Mouse (Mus musculus) midbrain, embryonic 11.5 days (tissue): ENCODE results near the gene Col1a2. TPM values are rescaled to one million over a fixed set of nuclear protein-coding genes. Genes with fewer than 3 reads are reported as not detected.

Experiments used
- ATAC-seq: fragments of 200-750 bp; cut with Nextera tagmentation; 2 replicates; pipeline ENCODE4 v1.8.0; 2017; ENCODE audit warnings: moderate TSS enrichment, moderate library complexity; ENCODE audit not compliant: low FRiP score
- DNase-seq: peaks from one replicate; pipeline ENCODE4 v3.0.0; 2015; ENCODE audit warnings: low spot score; ENCODE audit errors: missing footprints
- H3K27ac ChIP-seq: fragments of 300-500 bp; sonication (generic); 2 replicates; pipeline ENCODE4 v1.5.1; 2014; ENCODE audit warnings: low read depth, low read length
- H3K27me3 ChIP-seq: fragments of 300-500 bp; sonication (generic); 2 replicates; pipeline ENCODE4 v1.6.1; 2014; ENCODE audit warnings: mild to moderate bottlenecking, low read length, moderate library complexity, mixed read lengths; ENCODE audit not compliant: control insufficient read depth, insufficient read depth
- H3K36me3 ChIP-seq: fragments of 300-500 bp; sonication (generic); 2 replicates; pipeline ENCODE4 v1.6.1; 2014; ENCODE audit warnings: mild to moderate bottlenecking, low read length, moderate library complexity, mixed read lengths; ENCODE audit not compliant: control insufficient read depth, insufficient read depth
- H3K4me1 ChIP-seq: fragments of 300-500 bp; sonication (generic); 2 replicates; pipeline ENCODE4 v1.6.1; 2014; ENCODE audit warnings: low read length; ENCODE audit not compliant: control insufficient read depth, insufficient read depth
- H3K4me2 ChIP-seq: fragments of 300-500 bp; sonication (generic); 2 replicates; pipeline ENCODE4 v1.6.1; 2014; ENCODE audit warnings: mild to moderate bottlenecking, moderate library complexity
- H3K4me3 ChIP-seq: fragments of 300-500 bp; sonication (generic); 2 replicates; pipeline ENCODE4 v1.5.1; 2014; ENCODE audit warnings: low read depth, low read length
- H3K9ac ChIP-seq: fragments of 300-500 bp; sonication (generic); 2 replicates; pipeline ENCODE4 v1.6.1; 2014; ENCODE audit warnings: low read length
- H3K9me3 ChIP-seq: fragments of 300-500 bp; sonication (generic); 2 replicates; pipeline ENCODE4 v1.6.1; 2016; ENCODE audit warnings: low read length; ENCODE audit not compliant: control insufficient read depth
- WGBS: fragments of 180-500 bp; shearing (Covaris S2); extraction: QIAGEN DNeasy Blood & Tissue Kit; methylation state at CpG from one replicate; pipeline ENCODE4 v1.1.7; 2014; 5-methylcytosine and 5-hydroxymethylcytosine counted together
- polyA plus RNA-seq: library from polyadenylated mRNA; unstranded; fragments of >200 nt; fragmentation: Nextera tagmentation; extraction: Ambion mirVana; gene quantifications from 2 replicates; pipeline ENCODE4 v1.2.1, GENCODE M21; 2014

Col1a2 gene
- polyA plus RNA-seq, 1 experiment from 2014 or later, result 144 TPM

GRCm38 (mm10) chr6:4506791-4507190 lies 2.2 kb downstream of the Col1a2 start:
- 77% methylated on average over 5 of the region's 5 CpGs for WGBS
- Histone ChIP-seq H3K4me1 (peaks cover 11% of the 10 kb centered on the region), H3K9ac (no peak overlapping the region), H3K4me3 (no peak overlapping the region; the same call in 1 of the 2 replicates), H3K36me3 (no peaks in the 10 kb centered on the region), H3K4me2 (no peak overlapping the region), H3K9me3 (no peaks in the 10 kb centered on the region), H3K27ac (no peak overlapping the region), H3K27me3 (peaks cover 5% of the 10 kb centered on the region; the same call in 1 of the 2 replicates)
- DNase-seq, result no peak
- ATAC-seq, result no peak

GRCm38 (mm10) chr6:4507323-4507722 lies 2.7 kb downstream of the Col1a2 start:
- no peaks in the 10 kb centered on the region for H3K36me3 ChIP-seq
- no peak overlapping the region for H3K4me3 ChIP-seq
- H3K4me2 ChIP-seq, result no peak overlapping the region
- 86% methylated on average over 1 of the region's 1 CpGs for WGBS
- H3K4me1 ChIP-seq, result peaks cover 11% of the 10 kb centered on the region
- H3K9me3 ChIP-seq, result no peaks in the 10 kb centered on the region
- no peak overlapping the region for H3K9ac ChIP-seq
- ATAC-seq, result no peak
- no peak overlapping the region for H3K27ac ChIP-seq
- peaks cover 5% of the 10 kb centered on the region; the same call in 1 of the 2 replicates for H3K27me3 ChIP-seq
- DNase-seq, result no peak

GRCm38 (mm10) chr6:4508279-4508678 lies 3.7 kb downstream of the Col1a2 start:
- Histone ChIP-seq H3K27me3 (peaks cover 5% of the 10 kb centered on the region; the same call in 1 of the 2 replicates), H3K9me3 (no peaks in the 10 kb centered on the region), H3K36me3 (no peaks in the 10 kb centered on the region), H3K4me3 (no peak overlapping the region), H3K4me2 (no peak overlapping the region), H3K27ac (no peak overlapping the region), H3K9ac (no peak overlapping the region), H3K4me1 (peaks cover 11% of the 10 kb centered on the region)
- ATAC-seq, result no peak
- 88% methylated on average over 4 of the region's 4 CpGs for WGBS
- DNase-seq, result no peak

- no peak for ATAC-seq
- H3K4me2 ChIP-seq, result no peak overlapping the region
- no peaks in the 10 kb centered on the region for H3K36me3 ChIP-seq
- no peak overlapping the region for H3K27ac ChIP-seq
- WGBS, result 84% methylated on average over 4 of the region's 4 CpGs
- H3K27me3 ChIP-seq, result peaks cover 5% of the 10 kb centered on the region; the same call in 1 of the 2 replicates
- no peaks in the 10 kb centered on the region for H3K9me3 ChIP-seq
- no peak overlapping the region for H3K4me3 ChIP-seq
- DNase-seq, result no peak
- H3K9ac ChIP-seq, result no peak overlapping the region
- peaks cover 11% of the 10 kb centered on the region for H3K4me1 ChIP-seq
These were observed 4.8 kb downstream of the Col1a2 start for GRCm38 (mm10) chr6:4509395-4509794.

GRCm38 (mm10) chr6:4514671-4515070 lies 10.1 kb downstream of the Col1a2 start:
- Histone ChIP-seq H3K4me3 (no peak overlapping the region), H3K27me3 (no peaks in the 10 kb centered on the region), H3K9ac (no peak overlapping the region), H3K9me3 (no peaks in the 10 kb centered on the region), H3K4me1 (no peaks in the 10 kb centered on the region), H3K36me3 (no peaks in the 10 kb centered on the region), H3K27ac (no peak overlapping the region), H3K4me2 (no peak overlapping the region)
- ATAC-seq, result no peak
- 90% methylated on average over 2 of the region's 2 CpGs for WGBS
- DNase-seq, result no peak

- no peak overlapping the region for H3K27ac ChIP-seq
- no peak overlapping the region for H3K4me2 ChIP-seq
- no peak for DNase-seq
- H3K36me3 ChIP-seq, result no peaks in the 10 kb centered on the region
- ATAC-seq, result no peak
- H3K27me3 ChIP-seq, result no peaks in the 10 kb centered on the region
- no peak overlapping the region for H3K4me3 ChIP-seq
- no peaks in the 10 kb centered on the region for H3K4me1 ChIP-seq
- no peak overlapping the region for H3K9ac ChIP-seq
- WGBS, result 89% methylated on average over 3 of the region's 3 CpGs
- no peaks in the 10 kb centered on the region for H3K9me3 ChIP-seq
These were observed 16.4 kb downstream of the Col1a2 start for GRCm38 (mm10) chr6:4521031-4521430.

GRCm38 (mm10) chr6:4528439-4528838 lies 23.8 kb downstream of the Col1a2 start:
- H3K9ac ChIP-seq, result no peak overlapping the region
- no peak overlapping the region for H3K27ac ChIP-seq
- no peaks in the 10 kb centered on the region for H3K4me1 ChIP-seq
- H3K4me2 ChIP-seq, result no peak overlapping the region
- H3K4me3 ChIP-seq, result no peak overlapping the region
- DNase-seq (no peak), ATAC-seq (no peak)
- H3K36me3 ChIP-seq, result no peaks in the 10 kb centered on the region
- H3K9me3 ChIP-seq, result no peaks in the 10 kb centered on the region
- 91% methylated on average over 7 of the region's 7 CpGs for WGBS
- H3K27me3 ChIP-seq, result no peaks in the 10 kb centered on the region

GRCm38 (mm10) chr6:4530986-4531385 lies 26.4 kb downstream of the Col1a2 start:
- Histone ChIP-seq H3K4me1 (no peaks in the 10 kb centered on the region), H3K36me3 (no peaks in the 10 kb centered on the region), H3K27ac (no peak overlapping the region), H3K4me3 (no peak overlapping the region), H3K9ac (no peak overlapping the region), H3K4me2 (no peak overlapping the region), H3K9me3 (no peaks in the 10 kb centered on the region), H3K27me3 (no peaks in the 10 kb centered on the region)
- ATAC-seq (no peak), DNase-seq (no peak)
- WGBS, result 84% methylated on average over 4 of the region's 4 CpGs

GRCm38 (mm10) chr6:4532898-4533297 lies 28.3 kb downstream of the Col1a2 start:
- Histone ChIP-seq H3K9me3 (no peaks in the 10 kb centered on the region), H3K27ac (no peak overlapping the region), H3K4me3 (no peak overlapping the region), H3K4me1 (no peaks in the 10 kb centered on the region), H3K27me3 (no peaks in the 10 kb centered on the region), H3K36me3 (no peaks in the 10 kb centered on the region), H3K9ac (no peak overlapping the region), H3K4me2 (no peak overlapping the region)
- ATAC-seq (no peak), DNase-seq (no peak)
- WGBS, result 87% methylated on average over 1 of the region's 1 CpGs
